ENCODE assay signal across 8 mouse cellular contexts in genomic region chr2:27599061-27599768, GRCm38 (mm10).
DNase-seq lines count a peak whose midpoint lies in the region; ATAC-seq lines count a peak whose summit lies in the region.

No protein-coding gene starts in this region.

- ATAC-seq in CD4-positive, CD25-positive, alpha-beta regulatory T cell, adult 4 months, result no peak

- peak; percentile 20 for DNase-seq in gastrocnemius, postnatal 25 days
- no peak for DNase-seq in gastrocnemius, postnatal 14 days
- peak; percentile 96 for DNase-seq in adipocyte (ENCODE audit: low spot score)
- DNase-seq in cerebellum, postnatal 4 days (ENCODE audit: low spot score in 2 of 2), result peak; percentile 65 to 89
- peak; percentile 84 to 91 for DNase-seq in kidney, postnatal 36 days
- DNase-seq in lung, postnatal 14 days, result peak; percentile 72
- no peak for DNase-seq in thymus, postnatal 10 days (ENCODE audit: low spot score in 2 of 2)

- intact Hi-C loops in gastrocnemius, postnatal 14 days (cut with DNase I; ENCODE audit: low total_unique reads), result no loop called here

Comparison
In these comparisons a context has a peak if more than half of its experiments do, and no peak if none do; other contexts are left out.
1. DNase-seq: peak in gastrocnemius, postnatal 25 days (single experiment), adipocyte (single experiment), cerebellum, postnatal 4 days (2 of 2), kidney, postnatal 36 days (2 of 2) and lung, postnatal 14 days (single experiment); none in gastrocnemius, postnatal 14 days (single experiment) and thymus, postnatal 10 days (0 of 2).